Mouse (Mus musculus) embryonic facial prominence, embryonic 14.5 days (tissue): ENCODE results near the gene Zap70. TPM values are rescaled to one million over a fixed set of nuclear protein-coding genes. Genes with fewer than 3 reads are reported as not detected.

Experiments used
- ATAC-seq: fragments of 200-750 bp; cut with Nextera tagmentation; 2 replicates; pipeline ENCODE4 v1.8.0; 2017; ENCODE audit warnings: low read depth, moderate number of reproducible peaks, moderate TSS enrichment
- DNase-seq: peaks from one replicate; pipeline ENCODE4 v3.0.0-alpha.2; 2015; ENCODE audit warnings: low spot score
- H3K27ac ChIP-seq: fragments of 300-500 bp; sonication (generic); replicated peaks from 2 replicates; pipeline ENCODE4 v1.5.1; 2014; ENCODE audit warnings: low read depth, mild to moderate bottlenecking, low read length, moderate library complexity
- H3K27me3 ChIP-seq: fragments of 300-500 bp; sonication (generic); replicated peaks from 2 replicates; pipeline ENCODE4 v1.6.1; 2014; ENCODE audit warnings: low read length; ENCODE audit not compliant: control insufficient read depth, insufficient read depth
- H3K36me3 ChIP-seq: fragments of 300-500 bp; sonication (generic); 2 replicates; pipeline ENCODE4 v1.6.1; 2014; ENCODE audit warnings: low read length, mixed read lengths; ENCODE audit not compliant: control insufficient read depth, insufficient read depth
- H3K4me1 ChIP-seq: fragments of 300-500 bp; sonication (generic); 2 replicates; pipeline ENCODE4 v1.6.1; 2014; ENCODE audit warnings: antibody characterized with exemption, low read length; ENCODE audit not compliant: control insufficient read depth, insufficient read depth
- H3K4me2 ChIP-seq: fragments of 300-500 bp; sonication (generic); 2 replicates; pipeline ENCODE4 v1.6.1; 2014; ENCODE audit warnings: low read depth, mild to moderate bottlenecking, low read length, moderate library complexity, mixed read lengths
- H3K4me3 ChIP-seq: fragments of 300-500 bp; sonication (generic); 2 replicates; pipeline ENCODE4 v1.5.1; 2014; ENCODE audit warnings: low read depth, mild to moderate bottlenecking, low read length
- H3K9ac ChIP-seq: fragments of 300-500 bp; sonication (generic); 2 replicates; pipeline ENCODE4 v1.6.1; 2014; ENCODE audit warnings: low read depth, mild to moderate bottlenecking, low read length, moderate library complexity, mixed read lengths
- H3K9me3 ChIP-seq: fragments of 300-500 bp; sonication (generic); 2 replicates; pipeline ENCODE4 v1.6.1; 2016; ENCODE audit warnings: low read length; ENCODE audit not compliant: control insufficient read depth
- WGBS: fragments of 180-500 bp; shearing (Covaris S2); extraction: QIAGEN DNeasy Blood & Tissue Kit; methylation state at CpG from one replicate; pipeline ENCODE4 v1.1.7; 2014; 5-methylcytosine and 5-hydroxymethylcytosine counted together
- polyA plus RNA-seq: library from polyadenylated mRNA; unstranded; fragments of >200 nt; fragmentation: Nextera tagmentation; extraction: Ambion mirVana; gene quantifications from 2 replicates; pipeline ENCODE4 v1.2.1, GENCODE M21; 2014

Zap70 gene
- polyA plus RNA-seq, 1 experiment from 2014 or later, result 0.36 TPM

GRCm38 (mm10) chr1:36784365-36785134 is 23.0 kb downstream of the Zap70 start:
- peak; percentile 79 for ATAC-seq
- WGBS, result 3% methylated on average over 20 of the region's 20 CpGs

GRCm38 (mm10) chr1:36785238-36785641 is 23.6 kb downstream of the Zap70 start:
- Histone ChIP-seq H3K4me1 (0 out of 2 replicates have a peak, but pooled peaks cover 7% of the 10 kb centered on the region), H3K36me3 (no peaks in the 10 kb centered on the region), H3K27me3 (no peaks in the 10 kb centered on the region; the same call in 1 of the 2 replicates), H3K4me2 (peak overlapping the region; percentile 84), H3K9me3 (no peaks in the 10 kb centered on the region), H3K4me3 (peak overlapping the region; percentile 39), H3K9ac (peak overlapping the region; percentile 63), H3K27ac (no peak overlapping the region)
- DNase-seq (peak; percentile 43), ATAC-seq (peak; percentile 45)
- 2% methylated on average over 15 of the region's 16 CpGs for WGBS

More at GRCm38 (mm10) chr1:36784365-36785134, 23.0 kb downstream of the Zap70 start:
- H3K9ac ChIP-seq, result peak overlapping the region; percentile 63
- peak; percentile 84 for DNase-seq
- H3K4me2 ChIP-seq, result peak overlapping the region; percentile 84
- H3K4me1 ChIP-seq, result 0 out of 2 replicates have a peak, but pooled peaks cover 7% of the 10 kb centered on the region
- no peaks in the 10 kb centered on the region; the same call in 1 of the 2 replicates for H3K27me3 ChIP-seq
- H3K27ac ChIP-seq, result no peak overlapping the region
- H3K9me3 ChIP-seq, result no peaks in the 10 kb centered on the region
- no peaks in the 10 kb centered on the region for H3K36me3 ChIP-seq
- peak overlapping the region; percentile 39 for H3K4me3 ChIP-seq

- Histone ChIP-seq H3K27ac (no peak overlapping the region), H3K9me3 (no peaks in the 10 kb centered on the region), H3K36me3 (peaks cover 1% of the 10 kb centered on the region; the same call in 1 of the 2 replicates), H3K4me1 (0 out of 2 replicates have a peak, but pooled peaks cover 7% of the 10 kb centered on the region), H3K9ac (no peak overlapping the region), H3K4me2 (no peak overlapping the region), H3K4me3 (no peak overlapping the region), H3K27me3 (no peaks in the 10 kb centered on the region; the same call in 1 of the 2 replicates)
- ATAC-seq (no peak), DNase-seq (no peak)
- 90% methylated on average over 7 of the region's 7 CpGs for WGBS
These were observed 24.8 kb downstream of the Zap70 start for GRCm38 (mm10) chr1:36786377-36786776.

GRCm38 (mm10) chr1:36789416-36789815 is 27.8 kb downstream of the Zap70 start:
- H3K4me3 ChIP-seq, result no peak overlapping the region
- no peak overlapping the region for H3K9ac ChIP-seq
- H3K27ac ChIP-seq, result no peak overlapping the region
- no peak overlapping the region for H3K4me2 ChIP-seq
- H3K27me3 ChIP-seq, result no peaks in the 10 kb centered on the region
- H3K9me3 ChIP-seq, result no peaks in the 10 kb centered on the region
- DNase-seq (no peak), ATAC-seq (no peak)
- WGBS, result 78% methylated on average over 8 of the region's 8 CpGs
- 0 out of 2 replicates have a peak, but pooled peaks cover 7% of the 10 kb centered on the region for H3K4me1 ChIP-seq
- H3K36me3 ChIP-seq, result peaks cover 27% of the 10 kb centered on the region

GRCm38 (mm10) chr1:36796711-36797110 is 35.1 kb downstream of the Zap70 start:
- peak; percentile 83; the same call in 1 of the 2 replicates for ATAC-seq

GRCm38 (mm10) chr1:36797481-36797880 is 35.9 kb downstream of the Zap70 start:
- no peak overlapping the region for H3K4me2 ChIP-seq
- ATAC-seq (no peak), DNase-seq (no peak)
- H3K9me3 ChIP-seq, result no peaks in the 10 kb centered on the region
- 77% methylated on average over 10 of the region's 10 CpGs for WGBS
- peaks cover 95% of the 10 kb centered on the region for H3K36me3 ChIP-seq
- no peak overlapping the region for H3K27ac ChIP-seq
- no peak overlapping the region for H3K4me3 ChIP-seq
- H3K4me1 ChIP-seq, result no peaks in the 10 kb centered on the region
- H3K27me3 ChIP-seq, result no peaks in the 10 kb centered on the region
- H3K9ac ChIP-seq, result no peak overlapping the region

More at GRCm38 (mm10) chr1:36796711-36797110, 35.1 kb downstream of the Zap70 start:
- H3K9ac ChIP-seq, result no peak overlapping the region
- no peaks in the 10 kb centered on the region for H3K27me3 ChIP-seq
- peaks cover 92% of the 10 kb centered on the region for H3K36me3 ChIP-seq
- no peak overlapping the region for H3K27ac ChIP-seq
- no peak overlapping the region for H3K4me2 ChIP-seq
- 82% methylated on average over 7 of the region's 7 CpGs for WGBS
- no peaks in the 10 kb centered on the region for H3K9me3 ChIP-seq
- no peak overlapping the region for H3K4me3 ChIP-seq
- peak; percentile 72 for DNase-seq
- H3K4me1 ChIP-seq, result no peaks in the 10 kb centered on the region

GRCm38 (mm10) chr1:36800379-36801011 is 38.9 kb downstream of the Zap70 start:
- no peaks in the 10 kb centered on the region for H3K9me3 ChIP-seq
- peaks cover 92% of the 10 kb centered on the region for H3K36me3 ChIP-seq
- no peaks in the 10 kb centered on the region for H3K27me3 ChIP-seq
- ATAC-seq, result no peak
- H3K9ac ChIP-seq, result no peak overlapping the region
- WGBS, result 84% methylated on average over 3 of the region's 3 CpGs
- H3K4me3 ChIP-seq, result no peak overlapping the region
- no peak for DNase-seq
- H3K4me2 ChIP-seq, result no peak overlapping the region
- H3K27ac ChIP-seq, result no peak overlapping the region
- H3K4me1 ChIP-seq, result no peaks in the 10 kb centered on the region

GRCm38 (mm10) chr1:36804259-36804658 is 42.7 kb downstream of the Zap70 start:
- Histone ChIP-seq H3K4me3 (no peak overlapping the region), H3K36me3 (peaks cover 94% of the 10 kb centered on the region), H3K27ac (0 out of 2 replicates have a peak overlapping the region, but pooled peaks have one; percentile 5), H3K9ac (no peak overlapping the region), H3K4me1 (no peaks in the 10 kb centered on the region), H3K27me3 (no peaks in the 10 kb centered on the region), H3K9me3 (no peaks in the 10 kb centered on the region), H3K4me2 (no peak overlapping the region)
- DNase-seq (no peak), ATAC-seq (no peak; the same call in 1 of the 2 replicates)
- 67% methylated on average over 9 of the region's 9 CpGs for WGBS
